Mouse (Mus musculus): ENCODE data around the gene Pcsk2.

The Pcsk2 gene

GRCm38 (mm10) chr2:143841536-143841935 is 295.6 kb downstream of the Pcsk2 start:
- no peak for DNase-seq

DNA sequence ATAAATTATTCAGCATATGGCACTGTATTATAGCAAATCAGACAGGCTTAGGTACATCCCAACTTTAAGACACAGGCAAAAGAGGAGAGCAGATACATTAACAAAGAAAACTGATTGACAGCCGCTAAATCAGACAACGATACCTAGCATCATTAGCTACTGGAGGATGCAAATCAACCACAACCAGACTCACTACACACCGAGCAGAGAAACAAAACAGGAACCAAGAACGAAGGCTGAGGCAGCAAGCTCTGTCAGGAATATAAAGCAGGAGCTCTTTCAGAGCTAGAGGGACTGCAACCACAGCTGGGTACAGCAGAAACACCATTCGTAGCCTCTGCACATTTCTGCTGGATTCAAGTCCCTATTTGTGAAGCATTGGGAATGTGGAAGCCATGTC is 298.8 kb downstream of the Pcsk2 start:
- DNase-seq, result no peak

DNA sequence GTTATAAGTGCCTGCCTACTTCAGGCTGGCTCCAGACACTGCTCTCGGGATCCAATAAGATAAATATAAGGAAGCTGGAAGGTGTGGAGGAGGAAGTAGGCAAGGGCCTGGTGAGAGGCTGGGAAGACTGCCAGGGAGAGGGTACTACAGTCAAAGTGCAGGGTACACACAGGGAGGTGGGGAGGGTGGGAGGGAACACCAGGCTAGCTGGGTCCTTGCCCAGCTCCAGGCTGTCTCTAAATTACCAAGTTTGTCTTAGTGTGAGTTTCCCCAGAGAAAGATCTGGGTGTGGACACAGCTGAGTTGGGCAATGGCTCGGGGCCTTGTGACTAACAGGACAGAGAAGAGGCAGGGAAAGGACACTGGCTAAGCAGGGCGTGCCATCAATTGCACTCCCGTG is 300.8 kb downstream of the Pcsk2 start:
- no peak for DNase-seq

GRCm38 (mm10) chr2:143847291-143847690 is 301.3 kb downstream of the Pcsk2 start:
- no peak for DNase-seq

DNA sequence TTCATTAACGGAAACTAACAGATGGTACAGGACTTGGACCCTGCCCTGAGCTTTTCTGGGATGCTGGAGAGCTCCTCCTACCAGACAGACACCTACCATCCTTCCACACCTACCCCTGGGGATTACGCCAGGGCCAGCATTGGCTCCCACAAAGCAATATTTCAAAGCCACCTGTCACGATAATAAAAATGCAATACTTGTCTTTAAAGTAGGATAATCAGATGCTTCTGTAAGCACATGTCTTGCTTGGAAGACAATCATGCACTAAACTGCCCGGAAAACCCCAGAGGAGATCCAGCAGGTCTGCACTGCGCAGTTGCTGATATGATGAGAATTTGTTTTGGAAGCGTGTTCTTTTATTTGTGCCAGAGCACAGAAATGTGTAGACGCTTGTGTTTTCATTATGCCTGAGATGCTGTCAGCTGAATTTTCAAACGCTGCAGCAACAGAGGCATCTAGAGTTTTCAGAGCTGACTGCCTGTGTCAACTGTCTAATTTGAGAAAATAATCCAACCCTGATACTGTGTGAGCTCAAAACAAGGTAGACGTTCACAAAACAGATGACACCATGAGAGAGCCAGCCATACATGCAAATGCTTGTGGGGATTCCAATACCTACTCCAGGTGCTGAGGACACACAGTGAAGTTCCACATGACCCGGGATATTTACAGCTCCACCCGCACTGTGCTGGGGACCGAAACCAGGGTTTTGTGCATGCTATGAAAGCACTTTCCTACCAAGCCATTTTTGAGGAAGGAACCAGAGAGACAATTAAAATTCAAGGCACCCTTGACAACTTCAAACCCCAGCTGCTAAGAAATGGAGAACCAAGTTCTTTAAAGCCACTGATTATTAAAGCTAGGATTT is 305.6 kb downstream of the Pcsk2 start:
- DNase-seq, result peak; percentile 34 to 38

GRCm38 (mm10) chr2:143852295-143853275 is 306.6 kb downstream of the Pcsk2 start:
- DNase-seq, result no peak

DNA sequence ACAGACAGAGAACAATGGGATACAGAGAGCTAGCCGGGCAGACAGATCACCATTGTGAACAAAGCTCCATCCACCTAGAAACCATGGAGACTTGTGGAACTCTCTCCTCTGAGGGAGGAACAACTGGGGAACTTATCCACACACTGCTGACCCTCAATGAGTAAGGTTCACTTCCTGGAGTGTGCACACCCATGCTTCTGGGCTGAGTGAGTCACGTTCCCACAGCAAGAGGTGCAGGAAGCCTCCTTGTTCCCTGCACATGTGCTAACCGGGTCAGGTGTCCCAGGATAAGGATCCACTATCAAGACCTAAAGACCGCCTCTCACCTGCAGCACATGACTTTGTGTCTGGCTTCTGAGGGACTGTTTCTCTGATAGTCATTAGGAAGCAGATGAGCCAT is 307.5 kb downstream of the Pcsk2 start:
- DNase-seq, result no peak

DNA sequence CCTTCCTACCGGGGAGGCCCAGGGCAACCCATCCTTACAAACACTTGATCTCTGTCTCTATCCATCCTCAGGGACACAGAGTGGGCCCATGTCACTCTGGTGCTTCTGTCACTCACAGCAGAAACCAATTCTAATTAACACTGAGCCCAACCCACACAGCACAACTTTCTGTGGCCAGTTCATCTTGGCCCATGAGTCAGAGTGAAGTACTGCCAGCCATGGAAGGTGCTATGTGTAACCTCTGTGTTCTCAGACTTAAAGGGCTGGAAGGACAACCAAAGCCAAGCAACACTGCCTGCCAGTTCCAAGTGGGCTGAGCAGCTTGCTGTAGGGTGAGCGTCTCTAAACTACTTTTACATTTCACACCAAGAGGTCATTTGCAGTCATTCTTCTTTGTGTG is 313.2 kb downstream of the Pcsk2 start:
- DNase-seq, result no peak

DNA sequence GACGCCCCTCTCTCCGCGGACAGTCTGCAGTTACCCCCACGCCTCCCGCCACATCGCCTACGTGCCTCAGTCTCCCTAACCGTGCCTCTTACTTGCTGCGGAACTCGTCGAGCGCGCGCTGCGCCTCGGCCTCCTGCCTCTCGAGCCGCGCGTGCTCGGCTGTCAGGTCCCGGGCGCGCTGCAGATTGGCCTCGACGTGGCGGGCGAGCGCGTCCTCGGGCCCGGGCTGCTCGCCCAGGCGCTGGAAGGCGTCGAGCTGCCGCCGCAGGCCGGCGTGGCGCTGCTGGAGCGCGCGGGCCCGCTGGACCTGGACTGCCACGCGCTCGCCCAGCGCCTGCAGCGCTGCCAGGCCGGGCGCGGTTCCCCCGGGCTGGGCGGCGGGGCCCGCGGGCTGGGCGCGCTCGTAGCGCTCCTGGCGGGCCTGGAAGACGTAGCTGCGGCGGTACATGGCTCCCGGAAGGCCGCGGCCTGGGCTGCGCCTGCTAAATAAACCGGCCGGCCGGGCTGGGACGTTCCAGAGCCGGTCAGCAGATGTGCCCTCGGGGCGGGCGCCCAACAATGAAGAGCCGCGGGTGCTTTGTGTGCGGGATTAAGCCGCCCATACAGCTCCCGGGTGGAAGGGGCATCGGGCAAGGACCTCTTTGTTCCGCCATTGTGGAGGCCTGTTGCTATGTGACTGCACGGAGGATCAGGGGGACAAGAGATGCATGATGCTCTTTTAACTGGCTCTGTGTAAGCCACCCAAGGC is 316.7 kb downstream of the Pcsk2 start, which contains the start of gene Bfsp1:
Bfsp1 (minus strand) TSS at position 690 of the 748 bp plus-strand sequence.
- DNase-seq, result peak; percentile 32 to 47

GRCm38 (mm10) chr2:143864600-143864999 is 318.6 kb downstream of the Pcsk2 start:
- no peak for DNase-seq
